Mouse (Mus musculus): ENCODE results near the gene Acot7. TPM values are rescaled to one million over a fixed set of nuclear protein-coding genes. Genes with fewer than 3 reads are reported as not detected.
A peak's percentile ranks its signal among the peaks of the same experiment; 100 is the strongest.

The Acot7 gene
- polyA plus RNA-seq, 1 experiment from 2014 or later, result 102 TPM

GRCm38 (mm10) chr4:152206199-152206598, 28.3 kb downstream of the Acot7 start:
- in situ Hi-C loops (cut with MboI; ENCODE audit: low pct_unique_long_range_greater_than_20kb), result no loop called here
- CTCF ChIA-PET, result no interaction called here
- no peak for ATAC-seq

DNA sequence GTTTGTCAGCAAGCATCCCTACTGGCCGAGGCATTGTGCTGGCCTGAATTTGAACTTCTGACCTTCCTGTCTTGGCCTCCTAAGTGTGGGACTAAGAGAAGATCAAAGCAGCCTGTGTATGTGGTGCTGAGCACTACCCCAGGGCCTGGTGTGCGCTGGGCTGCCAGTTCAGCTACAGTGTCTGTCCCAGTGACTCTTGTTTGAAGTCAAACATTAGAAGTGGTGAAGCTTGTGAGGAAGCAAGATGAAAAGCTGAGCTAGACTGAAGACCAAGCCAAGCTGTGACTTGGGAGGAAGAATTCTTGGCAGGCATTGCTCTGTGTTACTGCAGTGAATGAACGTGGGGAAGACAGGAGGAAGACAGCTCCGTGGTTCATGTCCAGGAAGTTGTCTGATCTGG, 31.7 kb downstream of the Acot7 start:
- TF ChIP-seq CTCF (IDR thresholded peaks at IDR 0.05), result no peak
- CTCF ChIA-PET, result no interaction called here
- H3K27me3 ChIP-seq, result no peaks in the 10 kb centered on the region
- no peak for ATAC-seq
- DNase-seq (ENCODE audit: low read depth, low spot score), result no peak
- POLR2A ChIA-PET, result no interaction called here
- in situ Hi-C loops (cut with MboI; ENCODE audit: low pct_unique_long_range_greater_than_20kb), result loop anchor here (5.0 kb wide), 2 partner anchors 37 to 63 kb away; partner anchors contain the start of gene Gpr153

More at GRCm38 (mm10) chr4:152206199-152206598, 28.3 kb downstream of the Acot7 start:
- H3K27me3 ChIP-seq, result no peaks in the 10 kb centered on the region
- DNase-seq (ENCODE audit: low read depth, low spot score), result no peak
- TF ChIP-seq CTCF (IDR thresholded peaks at IDR 0.05), result no peak
- POLR2A ChIA-PET, result interaction anchor here (0.8 kb wide), 1 partner anchor 25 kb away, joined by 5 read pairs; no protein-coding TSS in a partner anchor

GRCm38 (mm10) chr4:152212091-152212505, 34.2 kb downstream of the Acot7 start:
- ATAC-seq, result no peak
- TF ChIP-seq CTCF (IDR thresholded peaks at IDR 0.05), result no peak
- no peaks in the 10 kb centered on the region for H3K27me3 ChIP-seq
- CTCF ChIA-PET, result interaction anchor here (1.1 to 2.5 kb wide), 6 partner anchors 24 to 73 kb away, joined by 3 to 11 read pairs (median 6); no protein-coding TSS in a partner anchor
- no peak for DNase-seq (ENCODE audit: low read depth, low spot score)
- in situ Hi-C loops (cut with MboI; ENCODE audit: low pct_unique_long_range_greater_than_20kb), result loop anchor here (5.0 kb wide), 2 partner anchors 40 to 60 kb away; partner anchors contain the start of gene Gpr153
- POLR2A ChIA-PET, result no interaction called here

GRCm38 (mm10) chr4:152212531-152212930, 34.6 kb downstream of the Acot7 start:
- peak; percentile 71 for TF ChIP-seq CTCF (IDR thresholded peaks at IDR 0.05)
- in situ Hi-C loops (cut with MboI; ENCODE audit: low pct_unique_long_range_greater_than_20kb), result loop anchor here (5.0 kb wide), 2 partner anchors 40 to 60 kb away; partner anchors contain the start of gene Gpr153
- ATAC-seq, result no peak

GRCm38 (mm10) chr4:152212974-152213373, 35.0 kb downstream of the Acot7 start:
- in situ Hi-C loops (cut with MboI; ENCODE audit: low pct_unique_long_range_greater_than_20kb), result loop anchor here (5.0 kb wide), 2 partner anchors 41 to 59 kb away; partner anchors contain the start of gene Gpr153
- DNase-seq (ENCODE audit: low read depth, low spot score), result no peak
- no peak for TF ChIP-seq CTCF (IDR thresholded peaks at IDR 0.05)
- ChIA-PET CTCF (interaction anchor here (0.7 to 2.5 kb wide), 16 partner anchors 10 to 219 kb away, joined by 3 to 12 read pairs (median 4); no protein-coding TSS in a partner anchor), POLR2A (interaction anchor here (1.2 kb wide), 1 partner anchor 59 kb away, joined by 3 read pairs; no protein-coding TSS in a partner anchor)
- H3K27me3 ChIP-seq, result no peaks in the 10 kb centered on the region
- no peak for ATAC-seq

More at GRCm38 (mm10) chr4:152212531-152212930, 34.6 kb downstream of the Acot7 start:
- no peak for DNase-seq (ENCODE audit: low read depth, low spot score)
- H3K27me3 ChIP-seq, result no peaks in the 10 kb centered on the region
- POLR2A ChIA-PET, result no interaction called here
- CTCF ChIA-PET, result interaction anchor here (0.7 to 2.5 kb wide), 10 partner anchors 10 to 72 kb away, joined by 3 to 12 read pairs (median 4); no protein-coding TSS in a partner anchor

GRCm38 (mm10) chr4:152213760-152214480, 36.0 kb downstream of the Acot7 start:
- CTCF ChIA-PET, result interaction anchor here (0.7 to 2.5 kb wide), 16 partner anchors 9 to 218 kb away, joined by 3 to 12 read pairs (median 4); no protein-coding TSS in a partner anchor
- POLR2A ChIA-PET, result interaction anchor here (1.2 kb wide), 1 partner anchor 58 kb away, joined by 3 read pairs; no protein-coding TSS in a partner anchor
- in situ Hi-C loops (cut with MboI; ENCODE audit: low pct_unique_long_range_greater_than_20kb), result loop anchor here (5.0 kb wide), 2 partner anchors 42 to 58 kb away; partner anchors contain the start of gene Gpr153
- peak; percentile 54 for ATAC-seq
- no peaks in the 10 kb centered on the region for H3K27me3 ChIP-seq
- no peak for DNase-seq (ENCODE audit: low read depth, low spot score)
- TF ChIP-seq CTCF (IDR thresholded peaks at IDR 0.05), result no peak

DNA sequence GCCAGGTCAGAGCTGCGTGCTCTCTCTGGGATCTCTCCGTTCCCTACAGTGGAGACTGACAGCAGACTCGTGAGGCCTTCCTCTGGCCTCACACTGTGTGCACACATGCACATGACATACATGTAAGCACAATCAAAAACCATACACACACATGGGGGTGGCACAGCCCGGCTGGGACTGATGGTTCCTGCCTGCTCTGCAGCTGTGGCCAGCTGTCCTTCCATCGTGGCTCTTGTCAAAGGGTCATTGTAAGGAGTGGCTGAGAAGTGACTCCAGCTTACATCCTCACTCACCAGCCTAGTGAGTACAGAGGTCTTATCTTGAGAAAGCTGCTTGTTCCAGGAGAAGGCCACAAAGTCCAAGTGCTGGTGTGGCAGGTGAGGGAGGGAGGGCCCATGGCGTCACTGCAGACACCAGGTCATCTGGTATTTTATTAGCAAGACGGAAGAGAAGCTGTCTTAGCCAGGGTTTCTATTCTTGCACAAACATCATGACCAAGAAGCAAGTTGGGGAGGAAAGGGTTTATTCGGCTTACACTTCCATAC, 37.0 kb downstream of the Acot7 start:
- in situ Hi-C loops (cut with MboI; ENCODE audit: low pct_unique_long_range_greater_than_20kb), result loop anchor here (5.0 kb wide), 2 partner anchors 43 to 57 kb away; partner anchors contain the start of gene Gpr153
- POLR2A ChIA-PET, result no interaction called here
- no peak for TF ChIP-seq CTCF (IDR thresholded peaks at IDR 0.05)
- CTCF ChIA-PET, result interaction anchor here (1.3 to 1.4 kb wide), 2 partner anchors 61 to 72 kb away, joined by 4 to 6 read pairs; no protein-coding TSS in a partner anchor
- no peak for ATAC-seq
- DNase-seq (ENCODE audit: low read depth, low spot score), result no peak
- no peaks in the 10 kb centered on the region for H3K27me3 ChIP-seq

GRCm38 (mm10) chr4:152219591-152219990, 41.7 kb downstream of the Acot7 start:
- H3K27me3 ChIP-seq, result no peaks in the 10 kb centered on the region
- POLR2A ChIA-PET, result interaction anchor here (1.1 kb wide), 1 partner anchor 24 kb away, joined by 3 read pairs; no protein-coding TSS in a partner anchor
- DNase-seq (ENCODE audit: low read depth, low spot score) (no peak), ATAC-seq (no peak)
- CTCF ChIA-PET, result no interaction called here
- in situ Hi-C loops (cut with MboI; ENCODE audit: low pct_unique_long_range_greater_than_20kb), result no loop called here
- TF ChIP-seq CTCF (IDR thresholded peaks at IDR 0.05), result no peak

DNA sequence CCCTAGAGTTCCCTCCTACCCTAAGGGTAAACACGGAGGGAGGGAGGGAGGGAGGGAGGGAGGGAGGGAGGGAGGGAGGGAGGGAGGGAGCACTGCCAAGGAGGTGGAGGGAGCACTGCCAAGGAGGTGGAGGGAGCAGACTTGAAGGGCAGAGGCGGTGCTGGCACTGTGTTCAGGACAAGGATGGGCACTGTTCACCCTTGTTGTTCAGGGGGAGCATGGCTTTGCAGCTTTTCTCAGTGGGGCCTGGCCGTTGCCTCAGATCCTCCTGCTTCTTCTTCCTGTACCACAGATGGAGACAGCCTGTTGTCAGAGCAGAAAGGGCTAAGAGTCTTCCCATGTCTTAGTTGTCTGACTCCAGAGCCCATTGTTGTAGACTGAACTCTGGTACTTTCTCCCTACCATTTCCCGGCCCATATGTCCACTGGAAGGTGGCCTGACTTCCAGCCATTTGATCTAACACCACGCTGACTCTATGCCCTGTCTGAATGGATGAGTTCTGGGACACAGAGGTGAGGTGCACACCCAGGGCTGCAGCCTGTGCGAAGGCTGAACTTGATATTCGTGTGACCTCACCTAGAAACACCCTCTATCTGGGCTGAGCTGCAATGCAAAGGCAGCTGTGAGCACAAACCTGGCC, 43.0 kb downstream of the Acot7 start:
- no peak for TF ChIP-seq CTCF (IDR thresholded peaks at IDR 0.05)
- ChIA-PET POLR2A (no interaction called here), CTCF (interaction anchor here (1.7 kb wide), 1 partner anchor 61 kb away, joined by 3 read pairs; no protein-coding TSS in a partner anchor)
- DNase-seq (ENCODE audit: low read depth, low spot score), result no peak
- no peak for ATAC-seq
- no peaks in the 10 kb centered on the region for H3K27me3 ChIP-seq
- in situ Hi-C loops (cut with MboI; ENCODE audit: low pct_unique_long_range_greater_than_20kb), result no loop called here

DNA sequence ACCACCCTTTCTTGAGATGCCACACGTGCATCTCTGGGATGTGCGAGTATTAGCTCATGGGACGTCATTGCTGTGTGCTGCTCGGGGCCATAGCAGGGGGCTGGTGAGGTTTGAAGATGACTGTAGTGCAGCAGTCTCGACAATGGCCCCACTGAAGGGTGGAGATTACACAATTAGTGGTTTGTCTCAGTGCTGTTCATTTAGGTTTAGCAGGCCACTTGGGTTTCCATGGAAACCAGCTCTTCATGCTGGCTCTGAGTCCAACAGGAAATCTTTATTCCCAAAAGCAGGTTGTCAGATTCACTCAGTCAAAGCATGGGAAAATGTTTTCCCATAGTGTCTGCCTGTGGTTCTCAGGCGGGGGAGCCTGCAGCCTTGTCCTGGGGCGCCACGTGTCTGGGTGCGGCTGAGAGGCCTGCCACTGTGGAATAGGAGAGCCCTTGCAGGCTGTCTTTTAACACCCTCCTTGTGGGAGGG, 43.5 kb downstream of the Acot7 start:
- POLR2A ChIA-PET, result no interaction called here
- TF ChIP-seq CTCF (IDR thresholded peaks at IDR 0.05), result no peak
- CTCF ChIA-PET, result interaction anchor here (1.7 kb wide), 1 partner anchor 60 kb away, joined by 3 read pairs; no protein-coding TSS in a partner anchor
- DNase-seq (ENCODE audit: low read depth, low spot score) (no peak), ATAC-seq (peak; percentile 44)
- H3K27me3 ChIP-seq, result no peaks in the 10 kb centered on the region
- in situ Hi-C loops (cut with MboI; ENCODE audit: low pct_unique_long_range_greater_than_20kb), result no loop called here
